Mouse (Mus musculus) G1E (cell line): Measurements from ENCODE around the gene Atxn7l1.

ENCODE experiments used
- CTCF ChIP-seq: IDR thresholded peaks from 2 replicates; pipeline ENCODE4 v1.5.1; 2012; ENCODE audit warnings: low read depth, low read length, inconsistent platforms, mixed read lengths
- GATA1 ChIP-seq: IDR thresholded peaks from 2 replicates; pipeline ENCODE4 v1.6.1; 2012; ENCODE audit warnings: borderline replicate concordance, low read length, inconsistent platforms, mixed read lengths
- GATA2 ChIP-seq: IDR thresholded peaks from 2 replicates; pipeline ENCODE4 v1.6.1; 2012; ENCODE audit warnings: low read depth, low read length, inconsistent platforms, borderline replicate concordance
- TAL1 ChIP-seq: conservative IDR thresholded peaks from 2 replicates; pipeline ENCODE4 v1.6.1; 2012; ENCODE audit warnings: low read depth, low read length, inconsistent platforms, mixed read lengths

DNA sequence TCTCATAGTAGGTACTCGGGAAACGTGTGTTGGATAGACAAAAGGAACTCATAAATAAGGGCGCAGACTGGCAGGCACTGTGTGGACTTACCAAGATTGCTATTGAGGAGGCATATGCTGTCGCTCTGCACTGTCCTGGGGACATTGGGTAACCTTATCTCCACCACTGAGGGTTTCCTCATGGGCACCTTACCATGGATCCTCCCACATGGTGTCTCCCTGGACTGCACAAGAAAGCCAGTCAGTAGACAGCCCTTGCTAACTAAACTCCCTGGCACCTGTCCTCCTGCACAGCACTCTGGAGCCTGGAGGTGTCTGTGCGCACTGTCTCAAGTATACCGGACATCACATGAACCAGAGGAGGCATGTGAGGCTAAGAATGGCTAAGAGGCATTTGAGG lies 108.9 kb downstream of the Atxn7l1 start:
- TF ChIP-seq CTCF: no peak
- no peak for TF ChIP-seq GATA1
- no peak for TF ChIP-seq GATA2
- no peak for TF ChIP-seq TAL1
